Mouse (Mus musculus) heart, embryonic 14.5 days (tissue): ENCODE measurements around the gene Cbr2. TPM values are rescaled to one million over a fixed set of nuclear protein-coding genes. Genes with fewer than 3 reads are reported as not detected.
A peak's percentile ranks its signal among the peaks of the same experiment; 100 is the strongest.

Source experiments
- ATAC-seq: fragments of 200-750 bp; cut with Nextera tagmentation; 2 replicates; pipeline ENCODE4 v1.8.0; 2017; ENCODE audit warnings: low read depth, moderate TSS enrichment; ENCODE audit not compliant: insufficient number of reproducible peaks, insufficient read depth, low FRiP score
- H3K27ac ChIP-seq, 2 experiments: fragments of 200-500 bp in 1 of 2; fragments of 300-500 bp in 1 of 2; sonication (generic) in 1 of 2; replicated peaks in 1 of 2; 2 replicates each; pipeline ENCODE4 v1.5.1; 2012 to 2014; ENCODE audit warnings: low read depth in 2 of 2, low read length in 2 of 2, control low read depth in 1 of 2, mild to moderate bottlenecking in 1 of 2, mixed read lengths in 1 of 2; ENCODE audit not compliant: control insufficient read depth in 1 of 2, insufficient read depth in 1 of 2
- H3K27me3 ChIP-seq: fragments of 300-500 bp; sonication (generic); 2 replicates; pipeline ENCODE4 v1.6.1; 2014; ENCODE audit warnings: mild to moderate bottlenecking, low read length, control low read depth; ENCODE audit not compliant: control insufficient read depth, insufficient read depth
- H3K36me3 ChIP-seq: fragments of 300-500 bp; sonication (generic); 2 replicates; pipeline ENCODE4 v1.6.1; 2014; ENCODE audit warnings: mild to moderate bottlenecking, control low read depth, low read length, mixed read lengths; ENCODE audit not compliant: control insufficient read depth, insufficient read depth
- H3K4me1 ChIP-seq, 2 experiments: fragments of 200-500 bp in 1 of 2; fragments of 300-500 bp in 1 of 2; sonication (generic) in 1 of 2; 2 replicates each; pipeline ENCODE4 v1.6.1; 2012 to 2014; ENCODE audit warnings: low read length in 2 of 2, control low read depth in 1 of 2, mixed read lengths in 1 of 2; ENCODE audit not compliant: control insufficient read depth in 2 of 2, insufficient read depth in 2 of 2
- H3K4me2 ChIP-seq: fragments of 300-500 bp; sonication (generic); 2 replicates; pipeline ENCODE4 v1.6.1; 2014; ENCODE audit warnings: mild to moderate bottlenecking, low read length
- H3K4me3 ChIP-seq, 2 experiments: fragments of 200-500 bp in 1 of 2; fragments of 300-500 bp in 1 of 2; sonication (generic) in 1 of 2; 2 replicates each; pipeline ENCODE4 v1.5.1; 2012 to 2014; ENCODE audit warnings: low read length in 2 of 2, mild to moderate bottlenecking in 2 of 2, control low read depth in 1 of 2, low read depth in 1 of 2, moderate library complexity in 1 of 2; ENCODE audit not compliant: control insufficient read depth in 1 of 2, insufficient read depth in 1 of 2
- H3K9ac ChIP-seq: fragments of 300-500 bp; sonication (generic); 2 replicates; pipeline ENCODE4 v1.6.1; 2014; ENCODE audit warnings: mild to moderate bottlenecking, low read length
- H3K9me3 ChIP-seq: fragments of 300-500 bp; sonication (generic); 2 replicates; pipeline ENCODE4 v1.6.1; 2016; ENCODE audit warnings: low read length, control low read depth; ENCODE audit not compliant: control insufficient read depth
- WGBS: fragments of 180-500 bp; shearing (Covaris S2); extraction: QIAGEN DNeasy Blood & Tissue Kit; methylation state at CpG from one replicate; pipeline ENCODE4 v1.1.7; 2014; 5-methylcytosine and 5-hydroxymethylcytosine counted together
- polyA plus RNA-seq: library from polyadenylated mRNA; unstranded; fragments of >200 nt; fragmentation: Nextera tagmentation; extraction: Ambion mirVana; gene quantifications from 2 replicates; pipeline ENCODE4 v1.2.1, GENCODE M21; 2014

Cbr2 gene
- polyA plus RNA-seq, 1 experiment from 2014 or later: 4.7 TPM

DNA sequence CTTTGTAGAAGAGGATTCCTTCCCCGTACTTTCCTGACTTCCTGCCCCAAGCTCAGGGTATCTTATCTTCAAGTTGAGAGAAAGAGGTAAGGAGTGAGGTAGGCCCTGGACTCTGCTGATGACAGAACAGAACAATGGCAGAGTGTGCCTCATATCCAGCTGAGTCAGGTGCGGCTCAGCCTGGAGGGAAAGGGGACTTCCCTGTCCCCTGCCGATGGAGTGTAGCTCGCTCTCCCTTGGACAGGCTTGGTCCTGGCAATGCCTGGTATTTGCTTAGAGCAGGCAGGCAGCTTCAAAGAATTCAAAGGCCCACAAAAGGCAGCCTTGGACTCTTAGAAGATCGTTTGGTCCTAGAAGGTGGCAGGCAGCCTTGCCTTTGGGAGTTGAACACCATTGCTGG lies 25.8 kb downstream of the Cbr2 start:
- H3K9ac ChIP-seq: no peak overlapping the region
- H3K36me3 ChIP-seq: peaks cover 42% of the 10 kb centered on the region

DNA sequence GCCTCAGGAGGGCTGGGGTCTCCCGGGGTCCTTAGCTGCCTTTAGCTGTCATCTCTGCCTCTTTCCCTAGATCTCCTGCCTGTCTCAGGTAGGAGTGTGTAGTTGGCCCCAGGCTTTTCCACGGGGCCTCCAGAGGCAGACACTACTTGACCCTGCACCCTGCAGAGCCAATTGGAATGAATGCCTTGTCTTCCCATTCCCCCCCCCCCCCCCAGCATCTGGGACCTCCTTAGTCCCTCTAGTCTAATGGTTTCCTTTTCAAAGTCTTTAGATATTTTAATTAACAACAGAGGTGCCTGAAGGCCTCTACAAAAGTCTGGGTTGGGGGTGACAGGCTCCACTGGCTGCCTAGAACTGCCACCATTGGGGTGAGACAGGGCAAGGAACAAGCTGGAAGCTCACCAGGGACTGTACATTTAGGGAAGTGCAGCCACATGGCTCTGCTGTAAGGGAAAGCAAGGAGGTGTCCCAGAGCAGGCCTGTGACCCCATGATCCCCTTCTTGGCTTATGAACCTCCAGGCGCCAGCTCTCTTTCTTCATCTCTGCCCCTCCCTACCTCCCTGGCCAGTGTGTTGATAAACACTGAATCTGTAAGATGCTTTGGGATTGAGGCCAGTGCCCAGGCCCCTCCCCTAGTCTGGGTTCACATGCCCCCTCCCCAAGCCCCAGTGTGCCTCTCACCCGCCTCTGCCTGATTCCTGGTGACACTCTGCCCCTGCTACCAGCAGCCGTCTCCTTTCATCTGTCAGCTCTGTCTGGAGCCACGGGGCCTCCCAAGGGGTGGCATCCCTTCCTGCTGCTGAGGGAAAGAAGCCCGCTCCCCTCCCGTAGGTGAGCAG lies 27.2 kb downstream of the Cbr2 start:
- no peaks in the 10 kb centered on the region for H3K9me3 ChIP-seq
- H3K4me3 ChIP-seq: 0 out of 4 replicates have a peak overlapping the region, but pooled peaks of 1 of the 2 experiments have one; percentile 4
- 27% methylated on average over 8 of the region's 8 CpGs for WGBS
- H3K27me3 ChIP-seq: no peaks in the 10 kb centered on the region
- peak overlapping the region; percentile 44 for H3K4me2 ChIP-seq
- H3K4me1 ChIP-seq: peaks cover 33 to 38% of the 10 kb centered on the region in 2 experiments
- peak overlapping the region; percentile 49 for H3K9ac ChIP-seq
- H3K36me3 ChIP-seq: peaks cover 33% of the 10 kb centered on the region
- no peak for ATAC-seq
- peak overlapping the region; percentile 52 to 82 for H3K27ac ChIP-seq

More for the DNA sequence above, 25.8 kb downstream of the Cbr2 start:
- H3K27ac ChIP-seq: no peak overlapping the region; a peak in 1 of 4 replicates
- WGBS: 59% methylated on average over 5 of the region's 5 CpGs
- no peak for ATAC-seq
- no peaks in the 10 kb centered on the region for H3K27me3 ChIP-seq
- H3K4me3 ChIP-seq: no peak overlapping the region
- peaks cover 33 to 37% of the 10 kb centered on the region in 2 experiments for H3K4me1 ChIP-seq
- H3K4me2 ChIP-seq: no peak overlapping the region
- no peaks in the 10 kb centered on the region for H3K9me3 ChIP-seq

GRCm38 (mm10) chr11:120703696-120704454 lies 28.0 kb downstream of the Cbr2 start:
- peak overlapping the region; percentile 52 to 82 for H3K27ac ChIP-seq
- 0 out of 4 replicates have a peak overlapping the region, but pooled peaks of 1 of the 2 experiments have one; percentile 4 for H3K4me3 ChIP-seq
- H3K4me2 ChIP-seq: peak overlapping the region; percentile 44
- ATAC-seq: no peak
- H3K4me1 ChIP-seq: peaks cover 33 to 41% of the 10 kb centered on the region in 2 experiments
- no peaks in the 10 kb centered on the region for H3K9me3 ChIP-seq
- H3K9ac ChIP-seq: peak overlapping the region; percentile 49; the same call in 1 of the 2 replicates
- H3K36me3 ChIP-seq: peaks cover 28% of the 10 kb centered on the region
- H3K27me3 ChIP-seq: no peaks in the 10 kb centered on the region
- 44% methylated on average over 15 of the region's 15 CpGs for WGBS

- Histone ChIP-seq H3K4me3 (no peak overlapping the region), H3K4me1 (peaks cover 27 to 44% of the 10 kb centered on the region in 2 experiments), H3K27me3 (no peaks in the 10 kb centered on the region), H3K9me3 (no peaks in the 10 kb centered on the region), H3K4me2 (no peak overlapping the region), H3K9ac (peak overlapping the region; percentile 52; the same call in 1 of the 2 replicates), H3K36me3 (peaks cover 34% of the 10 kb centered on the region), H3K27ac (peak overlapping the region; percentile 84 to 85)
- ATAC-seq: peak; percentile 75
- 22% methylated on average over 10 of the region's 10 CpGs for WGBS
These were observed 34.2 kb downstream of the Cbr2 start for GRCm38 (mm10) chr11:120697741-120698140.

GRCm38 (mm10) chr11:120696568-120696967 lies 35.3 kb downstream of the Cbr2 start:
- no peak for ATAC-seq
- no peaks in the 10 kb centered on the region for H3K9me3 ChIP-seq
- no peak overlapping the region for H3K4me3 ChIP-seq
- H3K27ac ChIP-seq: no peak overlapping the region
- H3K27me3 ChIP-seq: no peaks in the 10 kb centered on the region
- WGBS: 89% methylated on average over 6 of the region's 6 CpGs
- peaks cover 27% of the 10 kb centered on the region for H3K36me3 ChIP-seq
- no peak overlapping the region for H3K9ac ChIP-seq
- H3K4me1 ChIP-seq: peaks cover 32 to 53% of the 10 kb centered on the region in 2 experiments
- no peak overlapping the region for H3K4me2 ChIP-seq

- H3K4me2 ChIP-seq: no peak overlapping the region
- peaks cover 20% of the 10 kb centered on the region for H3K36me3 ChIP-seq
- H3K27me3 ChIP-seq: no peaks in the 10 kb centered on the region
- 57% methylated on average over 12 of the region's 12 CpGs for WGBS
- H3K4me1 ChIP-seq: peaks cover 32 to 53% of the 10 kb centered on the region in 2 experiments
- ATAC-seq: no peak
- H3K4me3 ChIP-seq: no peak overlapping the region
- no peaks in the 10 kb centered on the region for H3K9me3 ChIP-seq
- peak overlapping the region in 1 of 2 experiments; percentile 67; a peak in 2 of 4 replicates for H3K27ac ChIP-seq
- no peak overlapping the region for H3K9ac ChIP-seq
These were observed 36.3 kb downstream of the Cbr2 start for GRCm38 (mm10) chr11:120695641-120696040.

- no peak overlapping the region for H3K4me3 ChIP-seq
- no peaks in the 10 kb centered on the region for H3K9me3 ChIP-seq
- H3K9ac ChIP-seq: no peak overlapping the region
- peak overlapping the region in 1 of 2 experiments; percentile 67; a peak in 2 of 4 replicates for H3K27ac ChIP-seq
- H3K4me1 ChIP-seq: peaks cover 32 to 53% of the 10 kb centered on the region in 2 experiments
- H3K36me3 ChIP-seq: peaks cover 25% of the 10 kb centered on the region
- no peak overlapping the region for H3K4me2 ChIP-seq
- WGBS: 24% methylated on average over 4 of the region's 4 CpGs
- no peaks in the 10 kb centered on the region for H3K27me3 ChIP-seq
- ATAC-seq: peak; percentile 22
These were observed 36.7 kb downstream of the Cbr2 start for GRCm38 (mm10) chr11:120695184-120695583.
